Mouse (Mus musculus) kidney, adult 2 months (tissue): Measurements from ENCODE around the gene Hddc3.

Experiments
- CTCF ChIP-seq: fragments of 200-500 bp; conservative IDR thresholded peaks from 2 replicates; pipeline ENCODE4 v1.5.1; 2011; ENCODE audit warnings: low read depth, mild to moderate bottlenecking, control low read depth, low read length, moderate library complexity, mixed read lengths; ENCODE audit not compliant: insufficient read depth, insufficient read length
- POLR2A ChIP-seq: fragments of 200-500 bp; IDR thresholded peaks from one replicate; pipeline ENCODE4 v1.6.1; 2011; ENCODE audit warnings: low read depth, low read length, control low read depth

- TF ChIP-seq CTCF (no peak), POLR2A (no peak)
These were observed 40.0 kb downstream of the Hddc3 start for GRCm38 (mm10) chr7:80382919-80383318.
